Mouse (Mus musculus): ENCODE measurements at regions not wholly inside any gene's neighbourhood (a gene's known extent, or its start where the extent isn't known, plus 50 kb on each side); places are given as distances from the start of the nearest gene placed in this dataset.

- TF ChIP-seq CTCF (IDR thresholded peaks at IDR 0.05; ENCODE audit: low read depth, low read length) (no peak), POLR2A (IDR thresholded peaks at IDR 0.05; ENCODE audit: insufficient read depth, low read length) (no peak), EP300 (IDR thresholded peaks at IDR 0.05; ENCODE audit: insufficient read depth, low read depth, low read length) (no peak)
- Histone ChIP-seq H3K27ac (ENCODE audit: insufficient read depth, low read length) (no peak overlapping the region), H3K36me3 (ENCODE audit: control insufficient read depth, insufficient read depth, low read length, poor library complexity, severe bottlenecking) (no peaks in the 10 kb centered on the region), H3K4me3 (ENCODE audit: low read depth, low read length) (no peak overlapping the region), H3K4me1 (ENCODE audit: control insufficient read depth, insufficient read depth, low read length) (no peaks in the 10 kb centered on the region), H3K9ac (ENCODE audit: low read depth, poor library complexity, severe bottlenecking) (no peak overlapping the region), H3K27me3 (ENCODE audit: control insufficient read depth, insufficient read depth, low read length, poor library complexity, severe bottlenecking) (no peaks in the 10 kb centered on the region), H3K9me3 (replicated peaks; ENCODE audit: control insufficient read depth, insufficient read depth, low read length, poor library complexity, severe bottlenecking) (no peaks in the 10 kb centered on the region)
These were observed 544.0 kb downstream of the Rnf144b start for GRCm38 (mm10) chr13:47666470-47666869.

GRCm38 (mm10) chr13:47666956-47667701, 544.7 kb downstream of the Rnf144b start:
- no peak overlapping the region for H3K27ac ChIP-seq (ENCODE audit: insufficient read depth, low read length)

GRCm38 (mm10) chr13:47688131-47688530, 565.7 kb downstream of the Rnf144b start:
- Histone ChIP-seq H3K27me3 (ENCODE audit: control insufficient read depth, insufficient read depth, low read length, poor library complexity, severe bottlenecking) (no peaks in the 10 kb centered on the region), H3K27ac (ENCODE audit: insufficient read depth, low read length) (no peak overlapping the region), H3K4me1 (ENCODE audit: control insufficient read depth, insufficient read depth, low read length) (no peaks in the 10 kb centered on the region), H3K4me3 (ENCODE audit: low read depth, low read length) (no peak overlapping the region), H3K36me3 (ENCODE audit: control insufficient read depth, insufficient read depth, low read length, poor library complexity, severe bottlenecking) (no peaks in the 10 kb centered on the region; the same call in 1 of the 2 replicates), H3K9ac (ENCODE audit: low read depth, poor library complexity, severe bottlenecking) (no peak overlapping the region), H3K9me3 (replicated peaks; ENCODE audit: control insufficient read depth, insufficient read depth, low read length, poor library complexity, severe bottlenecking) (no peaks in the 10 kb centered on the region)
- TF ChIP-seq POLR2A (IDR thresholded peaks at IDR 0.05; ENCODE audit: insufficient read depth, low read length), result no peak
- TF ChIP-seq EP300 (IDR thresholded peaks at IDR 0.05; ENCODE audit: insufficient read depth, low read depth, low read length), result no peak
- TF ChIP-seq CTCF (IDR thresholded peaks at IDR 0.05; ENCODE audit: low read depth, low read length), result no peak

More at GRCm38 (mm10) chr13:47666956-47667701, 544.7 kb downstream of the Rnf144b start:
- Histone ChIP-seq H3K9me3 (replicated peaks; ENCODE audit: control insufficient read depth, insufficient read depth, low read length, poor library complexity, severe bottlenecking) (no peaks in the 10 kb centered on the region), H3K27me3 (ENCODE audit: control insufficient read depth, insufficient read depth, low read length, poor library complexity, severe bottlenecking) (no peaks in the 10 kb centered on the region), H3K9ac (ENCODE audit: low read depth, poor library complexity, severe bottlenecking) (no peak overlapping the region), H3K36me3 (ENCODE audit: control insufficient read depth, insufficient read depth, low read length, poor library complexity, severe bottlenecking) (no peaks in the 10 kb centered on the region), H3K4me3 (ENCODE audit: low read depth, low read length) (no peak overlapping the region), H3K4me1 (ENCODE audit: control insufficient read depth, insufficient read depth, low read length) (no peaks in the 10 kb centered on the region)
- TF ChIP-seq CTCF (IDR thresholded peaks at IDR 0.05; ENCODE audit: low read depth, low read length) (peak; percentile 88), POLR2A (IDR thresholded peaks at IDR 0.05; ENCODE audit: insufficient read depth, low read length) (no peak)

- Histone ChIP-seq H3K4me3 (ENCODE audit: low read depth, low read length) (no peak overlapping the region), H3K27ac (ENCODE audit: insufficient read depth, low read length) (no peak overlapping the region), H3K27me3 (ENCODE audit: control insufficient read depth, insufficient read depth, low read length, poor library complexity, severe bottlenecking) (no peaks in the 10 kb centered on the region; the same call in 1 of the 2 replicates), H3K4me1 (ENCODE audit: control insufficient read depth, insufficient read depth, low read length) (no peaks in the 10 kb centered on the region), H3K9me3 (replicated peaks; ENCODE audit: control insufficient read depth, insufficient read depth, low read length, poor library complexity, severe bottlenecking) (no peaks in the 10 kb centered on the region), H3K9ac (ENCODE audit: low read depth, poor library complexity, severe bottlenecking) (no peak overlapping the region), H3K36me3 (ENCODE audit: control insufficient read depth, insufficient read depth, low read length, poor library complexity, severe bottlenecking) (no peaks in the 10 kb centered on the region; the same call in 1 of the 2 replicates)
- TF ChIP-seq CTCF (IDR thresholded peaks at IDR 0.05; ENCODE audit: low read depth, low read length), result no peak
- no peak for TF ChIP-seq EP300 (IDR thresholded peaks at IDR 0.05; ENCODE audit: insufficient read depth, low read depth, low read length)
- TF ChIP-seq POLR2A (IDR thresholded peaks at IDR 0.05; ENCODE audit: insufficient read depth, low read length), result no peak
These were observed 567.2 kb upstream of the Id4 start for GRCm38 (mm10) chr13:47693815-47694214.

- H3K27me3 ChIP-seq (ENCODE audit: control insufficient read depth, insufficient read depth, low read length, poor library complexity, severe bottlenecking), result no peaks in the 10 kb centered on the region; the same call in 1 of the 2 replicates
These were observed 565.2 kb upstream of the Id4 start for GRCm38 (mm10) chr13:47695877-47696276.

GRCm38 (mm10) chr13:47700556-47700955, 560.5 kb upstream of the Id4 start:
- no peaks in the 10 kb centered on the region for H3K9me3 ChIP-seq (replicated peaks; ENCODE audit: control insufficient read depth, insufficient read depth, low read length, poor library complexity, severe bottlenecking)
- H3K4me3 ChIP-seq (ENCODE audit: low read depth, low read length), result no peak overlapping the region
- no peak overlapping the region for H3K27ac ChIP-seq (ENCODE audit: insufficient read depth, low read length)
- TF ChIP-seq CTCF (IDR thresholded peaks at IDR 0.05; ENCODE audit: low read depth, low read length) (no peak), EP300 (IDR thresholded peaks at IDR 0.05; ENCODE audit: insufficient read depth, low read depth, low read length) (no peak), POLR2A (IDR thresholded peaks at IDR 0.05; ENCODE audit: insufficient read depth, low read length) (no peak)
- H3K36me3 ChIP-seq (ENCODE audit: control insufficient read depth, insufficient read depth, low read length, poor library complexity, severe bottlenecking), result no peaks in the 10 kb centered on the region
- no peaks in the 10 kb centered on the region for H3K27me3 ChIP-seq (ENCODE audit: control insufficient read depth, insufficient read depth, low read length, poor library complexity, severe bottlenecking)
- no peaks in the 10 kb centered on the region for H3K4me1 ChIP-seq (ENCODE audit: control insufficient read depth, insufficient read depth, low read length)
- no peak overlapping the region for H3K9ac ChIP-seq (ENCODE audit: low read depth, poor library complexity, severe bottlenecking)

More at GRCm38 (mm10) chr13:47695877-47696276, 565.2 kb upstream of the Id4 start:
- H3K9ac ChIP-seq (ENCODE audit: low read depth, poor library complexity, severe bottlenecking), result no peak overlapping the region
- TF ChIP-seq POLR2A (IDR thresholded peaks at IDR 0.05; ENCODE audit: insufficient read depth, low read length), result no peak
- no peak for TF ChIP-seq EP300 (IDR thresholded peaks at IDR 0.05; ENCODE audit: insufficient read depth, low read depth, low read length)
- TF ChIP-seq CTCF (IDR thresholded peaks at IDR 0.05; ENCODE audit: low read depth, low read length), result no peak
- H3K4me3 ChIP-seq (ENCODE audit: low read depth, low read length), result no peak overlapping the region
- no peaks in the 10 kb centered on the region; the same call in 1 of the 2 replicates for H3K36me3 ChIP-seq (ENCODE audit: control insufficient read depth, insufficient read depth, low read length, poor library complexity, severe bottlenecking)
- H3K9me3 ChIP-seq (replicated peaks; ENCODE audit: control insufficient read depth, insufficient read depth, low read length, poor library complexity, severe bottlenecking), result no peaks in the 10 kb centered on the region
- H3K27ac ChIP-seq (ENCODE audit: insufficient read depth, low read length), result no peak overlapping the region
- no peaks in the 10 kb centered on the region for H3K4me1 ChIP-seq (ENCODE audit: control insufficient read depth, insufficient read depth, low read length)
